Mouse (Mus musculus) gastrocnemius, adult 2 months (tissue): ENCODE results near the gene Os9. TPM values are rescaled to one million over a fixed set of nuclear protein-coding genes. Genes with fewer than 3 reads are reported as not detected.
"Not testable (repeated sequence)": the region's sequence is repeated elsewhere in the genome, so short reads cannot be mapped to it uniquely, and the experiment has no call there.

Experiments
- DNase-seq: peaks from one replicate; pipeline ENCODE4 v3.0.0; 2022
- H3K27ac ChIP-seq: fragments of 200-600 bp; 2 replicates; pipeline ENCODE4 v1.8.1; 2022; ENCODE audit warnings: mild to moderate bottlenecking
- H3K4me3 ChIP-seq: fragments of 200-600 bp; 2 replicates; pipeline ENCODE4 v1.8.1; 2022; ENCODE audit warnings: mild to moderate bottlenecking, moderate library complexity
- CTCF ChIP-seq: fragments of 200-600 bp; IDR thresholded peaks from 2 replicates; pipeline ENCODE4 v1.8.1; 2022; ENCODE audit warnings: antibody characterized with exemption, mild to moderate bottlenecking, moderate library complexity
- intact Hi-C: fragments of 180-260 bp; cut with DNase I; formaldehyde crosslinking; loops from one replicate; pipeline ENCODE4 v1.15.1; 2025
- total RNA-seq, 2 experiments: library from RNA; stranded (reverse); gene quantifications; 2 replicates each; pipeline ENCODE4 v1.2.3; 2021

Os9 gene
- total RNA-seq, 2 experiments from 2014 or later, result 10.9 to 15.1 TPM

DNA sequence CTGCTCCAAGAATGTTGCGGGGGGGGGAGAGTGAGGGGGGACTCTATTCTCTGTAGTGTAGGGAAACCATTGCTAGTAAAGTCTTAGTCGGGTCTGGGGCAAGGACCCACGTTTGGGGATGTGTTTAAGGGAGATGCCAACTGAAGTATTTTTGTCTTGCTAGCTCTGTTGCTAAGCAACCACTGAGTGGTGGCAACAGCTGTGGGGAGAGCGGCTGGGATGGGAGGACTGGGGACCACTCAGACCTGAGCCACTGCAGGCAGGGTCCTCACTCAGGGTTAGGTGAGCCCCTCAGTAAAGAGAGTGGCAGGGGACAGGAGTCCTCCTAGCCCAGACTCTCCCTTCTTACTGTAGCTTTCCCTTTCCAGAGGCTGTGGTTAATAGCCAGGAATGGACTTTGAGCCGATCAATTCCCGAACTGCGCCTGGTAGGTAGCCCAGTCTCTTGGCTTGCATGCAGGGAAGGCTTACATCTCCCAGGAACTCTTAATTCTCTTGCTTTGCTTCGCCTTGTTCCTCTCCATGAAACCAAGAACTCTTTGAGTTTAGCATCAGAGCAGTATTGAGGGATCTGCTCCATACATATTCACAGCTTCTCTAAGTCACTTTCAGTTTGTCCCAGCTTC, 38.8 kb downstream of the Os9 start:
- intact Hi-C loops, result no loop called here
- TF ChIP-seq CTCF, result no peak
- peak overlapping the region; percentile 58 for H3K27ac ChIP-seq
- peak overlapping the region; percentile 71 for H3K4me3 ChIP-seq
- peak; percentile 32 for DNase-seq

DNA sequence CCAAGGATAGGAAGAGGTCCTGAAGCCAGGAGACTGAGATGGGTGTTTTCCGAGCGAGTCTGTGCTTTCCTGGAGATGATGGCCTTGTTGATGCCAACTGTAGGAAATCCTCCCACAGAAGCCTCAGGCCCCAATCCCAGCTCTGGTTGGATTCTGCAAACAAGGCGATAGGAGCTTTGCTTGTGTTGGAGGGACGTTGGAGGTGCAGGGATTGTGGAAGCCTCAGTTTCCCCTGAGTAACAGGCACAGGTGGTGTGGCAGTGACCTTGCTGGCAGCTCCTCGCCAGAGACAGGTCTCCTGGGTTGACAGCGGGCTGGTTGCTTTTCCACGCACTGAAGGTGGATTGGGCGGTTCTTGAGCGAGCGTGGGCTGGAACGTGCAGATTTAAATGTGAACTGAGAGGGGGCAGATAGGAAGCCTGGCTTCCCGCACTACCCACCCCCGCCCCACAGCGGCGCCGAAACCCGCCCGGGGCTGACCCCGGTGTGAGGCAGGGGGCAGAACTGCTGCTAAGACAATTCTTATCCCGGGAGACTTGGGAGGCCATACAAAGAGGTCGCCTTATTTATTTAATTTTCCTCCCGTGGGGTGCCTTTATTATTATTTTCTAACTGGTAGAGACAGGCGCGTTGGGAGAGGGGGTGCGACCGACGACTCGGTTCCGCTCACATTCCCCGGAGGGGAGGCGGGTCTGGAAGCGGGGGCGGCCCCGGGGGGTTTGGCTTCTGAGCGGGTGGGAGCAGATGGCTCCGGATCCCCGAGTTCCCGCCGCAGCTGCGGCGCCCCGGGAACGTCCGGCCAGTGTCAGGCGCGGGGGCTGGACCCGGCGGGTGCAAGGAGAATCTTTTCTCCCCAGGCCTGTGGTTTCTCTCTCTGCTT, 39.8 kb downstream of the Os9 start:
- peak overlapping the region; percentile 58 for H3K27ac ChIP-seq
- intact Hi-C loops, result no loop called here
- no peak for TF ChIP-seq CTCF
- DNase-seq, result peak; percentile 65
- peak overlapping the region; percentile 71 for H3K4me3 ChIP-seq

DNA sequence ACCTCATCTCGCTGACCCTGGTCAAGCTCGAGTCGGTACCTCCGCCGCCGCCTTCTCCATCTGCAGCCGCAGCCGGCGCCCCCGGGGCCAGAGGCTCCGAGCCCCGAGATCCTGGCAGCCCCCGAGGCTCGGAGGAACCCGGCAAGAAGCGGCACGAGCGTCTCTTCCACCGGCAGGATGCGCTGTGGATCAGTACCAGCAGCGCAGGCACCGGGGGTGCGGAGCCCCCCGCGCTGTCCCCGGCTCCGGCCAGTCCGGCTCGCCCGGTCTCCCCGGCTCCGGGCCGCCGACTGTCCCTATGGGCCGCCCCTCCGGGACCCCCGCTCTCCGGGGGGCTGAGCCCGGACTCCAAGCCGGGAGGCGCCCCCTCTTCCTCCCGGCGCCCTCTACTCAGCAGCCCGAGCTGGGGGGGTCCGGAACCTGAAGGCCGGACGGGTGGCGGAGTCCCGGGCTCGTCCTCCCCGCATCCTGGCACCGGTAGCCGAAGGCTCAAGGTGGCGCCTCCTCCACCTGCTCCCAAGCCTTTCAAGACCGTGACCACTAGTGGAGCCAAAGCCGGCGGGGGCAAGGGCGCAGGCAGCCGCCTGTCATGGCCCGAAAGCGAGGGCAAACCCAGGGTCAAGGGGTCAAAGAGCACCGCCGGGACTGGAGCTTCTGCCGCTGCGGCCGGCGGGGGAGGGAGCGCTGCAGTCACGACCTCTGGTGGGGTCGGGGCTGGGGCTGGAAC, 41.1 kb downstream of the Os9 start:
- Histone ChIP-seq H3K27ac (peak overlapping the region; percentile 58), H3K4me3 (peak overlapping the region; percentile 71)
- DNase-seq, result no peak
- intact Hi-C loops, result loop anchor here (10.0 kb wide), 1 partner anchor 595 kb away; no protein-coding TSS in a partner anchor
- TF ChIP-seq CTCF, result peak; percentile 46

DNA sequence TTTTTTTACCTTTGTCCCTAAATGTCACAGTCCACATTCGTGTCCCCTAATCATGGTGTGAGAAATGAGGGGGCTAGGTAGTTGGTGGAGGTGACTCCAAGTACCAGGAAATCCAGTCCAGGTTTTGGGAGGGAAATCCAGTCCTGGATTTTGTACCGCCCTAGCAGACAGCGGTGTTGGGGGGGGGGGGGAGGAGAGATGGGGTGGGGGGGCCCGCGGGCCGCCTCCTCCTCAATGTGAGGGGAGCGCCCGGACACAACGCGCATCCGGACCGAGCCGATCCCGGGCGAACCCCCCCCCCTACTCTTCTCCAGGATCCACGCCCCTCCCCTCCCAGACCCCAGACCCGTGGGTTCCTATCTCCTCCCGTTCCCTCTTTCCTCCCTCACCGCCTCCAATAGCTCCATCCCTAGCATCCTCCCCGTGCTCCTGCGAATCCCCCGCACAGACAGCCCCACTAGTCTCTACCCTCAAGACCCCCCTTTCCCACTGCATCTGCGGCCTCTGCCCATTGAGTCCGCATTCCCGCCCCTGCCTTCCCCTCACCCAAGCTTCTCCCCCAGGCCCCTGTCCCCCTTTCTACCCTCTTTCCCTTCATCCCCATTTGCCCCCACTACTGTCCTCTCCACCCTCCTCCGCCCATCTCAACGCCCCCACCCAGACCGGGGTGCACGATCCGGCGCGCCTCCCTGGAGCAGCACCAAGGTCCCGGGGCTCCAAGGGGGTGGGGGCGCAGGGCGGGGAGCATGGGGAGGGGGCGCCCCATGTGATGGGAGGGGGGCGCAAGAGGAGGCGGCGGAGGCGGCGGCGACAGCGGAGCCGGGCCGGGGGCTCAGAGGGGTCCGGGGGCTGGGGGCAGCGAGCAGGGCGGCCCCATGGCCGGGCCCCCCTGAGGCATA, 42.0 kb downstream of the Os9 start:
- intact Hi-C loops, result loop anchor here (10.0 kb wide), 1 partner anchor 596 kb away; no protein-coding TSS in a partner anchor
- Histone ChIP-seq H3K27ac (peak overlapping the region; percentile 58), H3K4me3 (peak overlapping the region; percentile 71)
- DNase-seq, result no peak
- no peak for TF ChIP-seq CTCF

DNA sequence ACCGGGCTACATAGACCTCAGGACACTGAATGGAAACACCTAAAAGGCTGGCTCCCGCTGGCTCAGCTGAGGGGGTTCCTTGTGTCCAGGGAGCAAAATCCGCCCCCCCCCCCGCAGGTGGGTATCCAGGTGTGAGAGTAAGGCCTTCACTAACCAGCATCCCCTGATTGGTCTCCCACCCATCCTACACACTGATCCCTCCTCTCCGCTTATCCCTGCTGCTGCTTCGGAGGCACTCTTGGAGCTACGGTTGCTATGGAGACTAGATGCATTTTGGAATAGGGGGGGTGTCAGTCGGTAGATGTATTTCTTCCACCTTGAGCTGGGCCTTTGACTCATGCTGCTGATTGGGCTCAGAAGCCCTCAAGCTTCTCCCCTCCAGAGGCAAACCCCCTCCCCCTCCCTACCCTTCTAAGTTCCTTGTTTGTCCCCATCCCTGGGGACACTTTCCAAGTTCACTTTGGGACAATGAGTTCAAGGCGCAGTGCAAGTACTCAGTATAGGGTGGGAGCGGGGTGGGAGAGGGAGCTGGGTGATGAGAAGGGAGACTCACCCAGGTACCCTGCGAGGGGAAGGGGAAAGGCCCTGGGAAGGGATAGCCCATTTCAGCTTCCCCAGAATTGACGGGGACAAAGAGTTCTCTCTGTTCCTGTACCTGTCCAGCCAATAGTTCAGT, 42.8 kb downstream of the Os9 start:
- intact Hi-C loops, result loop anchor here (10.0 kb wide), 1 partner anchor 597 kb away; no protein-coding TSS in a partner anchor
- TF ChIP-seq CTCF, result no peak
- peak overlapping the region; percentile 71 for H3K4me3 ChIP-seq
- peak overlapping the region; percentile 41; the same call in 1 of the 2 replicates for H3K27ac ChIP-seq
- no peak for DNase-seq

DNA sequence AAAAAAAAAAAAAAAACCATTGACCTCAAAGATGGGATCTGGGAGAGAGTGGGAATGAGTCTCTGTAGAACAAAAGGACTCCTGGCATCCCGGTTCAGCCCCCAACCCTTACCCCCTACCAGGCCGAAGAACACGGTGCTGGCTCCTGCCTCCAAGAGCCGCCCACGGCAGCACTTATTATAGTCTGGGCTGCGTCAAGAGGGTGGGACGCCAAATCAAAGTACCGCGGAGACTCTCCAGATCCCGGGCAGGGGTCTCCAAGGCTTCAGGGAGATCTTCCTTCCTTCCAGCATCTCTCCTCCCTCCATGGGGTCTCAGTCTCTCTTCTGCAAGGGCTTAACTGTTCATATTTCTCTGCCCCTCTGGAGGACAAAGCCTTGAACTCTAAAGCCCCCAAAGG, 43.4 kb downstream of the Os9 start:
- Histone ChIP-seq H3K4me3 (no peak overlapping the region), H3K27ac (no peak overlapping the region)
- intact Hi-C loops, result loop anchor here (10.0 kb wide), 1 partner anchor 597 kb away; no protein-coding TSS in a partner anchor
- no peak for TF ChIP-seq CTCF
- DNase-seq, result no peak

DNA sequence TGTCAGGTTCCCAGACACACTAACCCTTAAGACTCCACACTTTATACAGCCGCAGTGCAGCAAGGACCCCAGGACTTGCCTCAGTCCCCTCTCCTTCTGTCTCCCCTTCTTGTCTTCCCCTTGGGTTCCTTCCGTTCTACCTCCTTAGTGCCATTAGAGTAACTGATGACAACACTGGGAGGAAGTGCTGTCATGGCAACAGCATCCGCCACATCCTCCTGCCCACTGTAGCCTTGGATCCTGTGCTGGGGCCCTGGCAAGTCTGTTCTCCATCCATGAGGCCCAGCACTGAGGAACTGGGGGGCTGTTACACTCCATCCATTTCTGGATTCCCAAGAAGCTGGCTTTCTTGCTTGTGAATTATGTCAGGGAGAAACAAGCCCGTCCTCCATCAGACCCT, 44.8 kb downstream of the Os9 start:
- TF ChIP-seq CTCF, result no peak
- Histone ChIP-seq H3K4me3 (no peak overlapping the region), H3K27ac (no peak overlapping the region)
- intact Hi-C loops, result loop anchor here (10.0 kb wide), 1 partner anchor 599 kb away; no protein-coding TSS in a partner anchor
- DNase-seq, result peak; percentile 15

DNA sequence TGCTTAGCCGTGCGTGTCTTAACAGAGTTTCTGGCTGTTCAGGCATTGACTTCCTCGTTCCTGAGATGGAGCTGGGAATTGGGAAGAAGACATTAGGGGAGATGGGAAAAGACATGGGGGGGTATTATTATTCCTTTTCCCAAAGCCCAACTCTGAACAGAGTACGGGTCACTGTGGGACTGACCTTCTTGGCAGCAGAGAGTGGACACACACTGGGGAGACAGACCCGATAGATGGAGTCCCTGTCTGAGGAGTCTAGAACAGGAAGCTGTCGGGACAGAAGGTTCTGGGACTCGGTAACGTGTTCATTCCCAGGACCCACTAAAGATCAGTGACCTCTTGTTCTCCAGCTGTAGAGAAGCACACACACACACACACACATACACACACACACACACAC, 45.3 kb downstream of the Os9 start:
- TF ChIP-seq CTCF, result no peak
- H3K27ac ChIP-seq, result no peak overlapping the region
- no peak overlapping the region for H3K4me3 ChIP-seq
- peak; percentile 10 for DNase-seq
- intact Hi-C loops, result loop anchor here (10.0 kb wide), 1 partner anchor 599 kb away; no protein-coding TSS in a partner anchor

DNA sequence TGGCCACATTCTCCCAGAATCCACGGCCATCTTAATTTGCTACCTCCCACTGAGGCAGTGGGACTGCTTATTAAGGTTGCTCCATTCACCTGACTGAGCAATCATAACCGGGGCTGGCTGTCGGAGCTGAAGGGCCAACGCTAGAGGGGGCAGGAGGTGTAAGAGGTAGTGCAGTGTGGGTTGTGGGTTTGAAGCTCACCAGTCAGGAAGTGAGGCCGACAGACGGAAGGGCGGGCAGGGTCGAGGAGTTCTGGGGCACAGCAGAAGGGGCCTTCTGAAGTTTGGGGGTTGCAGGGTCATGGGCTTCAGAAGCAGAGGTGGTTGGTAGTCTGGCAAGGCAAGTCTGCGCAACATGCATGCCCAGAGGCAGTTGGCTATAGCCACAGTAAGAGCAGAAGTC, 45.9 kb downstream of the Os9 start, which contains the start of gene Agap2:
Agap2 (plus strand) TSS at position 205 of the 400 bp plus-strand sequence.
- no peak for DNase-seq
- intact Hi-C loops, result loop anchor here (10.0 kb wide), 1 partner anchor 600 kb away; no protein-coding TSS in a partner anchor
- Histone ChIP-seq H3K27ac (no peak within 1 kb of the TSS), H3K4me3 (no peak within 1 kb of the TSS)
- TF ChIP-seq CTCF, result no peak

DNA sequence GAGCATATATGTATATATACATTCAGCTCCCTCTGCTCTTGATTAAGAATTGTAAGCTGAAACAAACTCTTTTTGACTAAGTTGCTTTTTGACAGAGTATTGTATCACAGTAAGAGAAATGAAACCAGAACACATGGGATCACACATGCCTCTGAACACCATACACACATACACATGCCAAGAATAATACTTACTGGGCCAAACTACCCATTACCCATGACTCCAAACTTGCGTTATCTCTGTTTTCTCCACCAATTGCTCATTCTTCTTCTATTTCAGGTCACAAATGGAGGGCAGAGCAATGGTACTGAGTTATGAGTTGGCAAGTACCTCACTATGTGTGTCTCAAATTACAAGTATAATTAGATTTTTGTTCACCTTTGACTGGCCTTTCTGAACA, 47.0 kb downstream of the Os9 start:
- TF ChIP-seq CTCF, result no peak
- H3K4me3 ChIP-seq, result no peak overlapping the region
- no peak overlapping the region for H3K27ac ChIP-seq
- intact Hi-C loops, result loop anchor here (10.0 kb wide), 1 partner anchor 601 kb away; no protein-coding TSS in a partner anchor
- DNase-seq, result no peak

DNA sequence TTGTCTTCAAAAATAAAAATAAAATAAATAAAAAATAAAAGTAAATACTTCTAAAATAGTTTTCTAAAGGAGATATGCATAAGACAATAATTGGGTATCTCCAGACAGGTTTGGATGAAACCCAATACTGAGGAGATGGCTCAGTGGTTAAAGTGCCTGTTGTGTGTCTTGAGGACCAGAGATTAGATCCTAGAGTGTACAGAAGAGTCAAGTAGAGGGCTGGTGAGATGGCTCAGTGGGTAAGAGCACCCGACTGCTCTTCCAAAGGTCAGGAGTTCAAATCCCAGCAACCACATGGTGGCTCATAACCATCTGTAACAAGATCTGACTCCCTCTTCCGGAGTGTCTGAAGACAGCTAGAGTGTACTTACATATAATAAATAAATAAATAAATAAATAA, 48.0 kb downstream of the Os9 start:
- not testable (repeated sequence) for DNase-seq, H3K27ac ChIP-seq, H3K4me3 ChIP-seq
- intact Hi-C loops, result loop anchor here (10.0 kb wide), 1 partner anchor 602 kb away; no protein-coding TSS in a partner anchor

DNA sequence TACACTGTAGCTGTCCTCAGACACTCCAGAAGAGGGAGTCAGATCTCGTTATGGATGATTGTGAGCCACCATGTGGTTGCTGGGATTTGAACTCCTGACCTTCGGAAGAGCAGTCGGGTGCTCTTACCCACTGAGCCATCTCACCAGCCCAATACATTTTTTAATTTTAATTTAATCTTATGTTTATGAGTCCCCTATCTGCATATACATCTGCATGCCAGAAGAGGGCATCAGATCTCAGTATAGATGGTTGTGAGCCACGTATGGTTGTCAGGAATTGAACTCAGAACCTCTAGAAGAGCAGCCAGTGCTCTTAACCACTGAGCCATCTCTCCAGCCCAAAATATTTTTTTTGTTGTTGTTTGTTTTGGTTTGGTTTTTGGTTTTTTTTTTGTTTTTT, 48.7 kb downstream of the Os9 start:
- intact Hi-C loops, result loop anchor here (10.0 kb wide), 1 partner anchor 603 kb away; no protein-coding TSS in a partner anchor
- not testable (repeated sequence) for H3K4me3 ChIP-seq, H3K27ac ChIP-seq, DNase-seq
